In genomic region chr16:25047726-25048125, GRCm38 (mm10) we compare ENCODE assay signal across 25 mouse cellular contexts.
DNase-seq lines count a peak whose midpoint lies in the region; ATAC-seq and TF ChIP-seq lines count a peak whose summit lies in the region.
"Had no signal": no experiment of that assay in that cellular context is flagged by ENCODE, and none has a peak within 500 bp of the region (broad histone marks: within the 10 kb centered on the region; RNA-seq: fewer than 3 reads in every experiment).

No protein-coding gene starts in this region.

- no peak overlapping the region for H3K9ac ChIP-seq in heart, postnatal 0 days (replicated peaks; ENCODE audit: low read depth, low read length)
- H3K9ac ChIP-seq in forebrain, embryonic 16.5 days (replicated peaks; ENCODE audit: low read depth, low read length) = no peak overlapping the region
- H3K9ac ChIP-seq: embryonic facial prominence, embryonic 12.5 days; forebrain, embryonic 12.5 days; forebrain, postnatal 0 days had no signal

- WGBS in heart, postnatal 0 days = 29% methylated on average over 2 of the region's 2 CpGs
- 92% methylated on average over 2 of the region's 2 CpGs for WGBS in heart, embryonic 10.5 days
- 94% methylated on average over 2 of the region's 2 CpGs for WGBS in macrophage (ENCODE audit: missing documents)
- WGBS in forebrain, embryonic 16.5 days = 89% methylated on average over 2 of the region's 2 CpGs

- H3K27ac ChIP-seq in heart, postnatal 0 days (ENCODE audit: low read depth) = no peak overlapping the region
- H3K27ac ChIP-seq in heart, embryonic 10.5 days = no peak overlapping the region
- H3K27ac ChIP-seq in macrophage = peak overlapping the region; percentile 100
- H3K27ac ChIP-seq in forebrain, embryonic 16.5 days (ENCODE audit: low read length) = no peak overlapping the region
- H3K27ac ChIP-seq: embryonic facial prominence, embryonic 10.5 days; embryonic facial prominence, embryonic 12.5 days; forebrain, embryonic 10.5 days; forebrain, embryonic 12.5 days had no signal

- H3K27me3 ChIP-seq in heart, postnatal 0 days (ENCODE audit: control insufficient read depth, insufficient read depth, low read length) = no peaks in the 10 kb centered on the region
- peaks cover 10% of the 10 kb centered on the region for H3K27me3 ChIP-seq in heart, embryonic 10.5 days (ENCODE audit: insufficient read depth, poor library complexity, severe bottlenecking)
- no peaks in the 10 kb centered on the region for H3K27me3 ChIP-seq in forebrain, embryonic 16.5 days (replicated peaks; ENCODE audit: control insufficient read depth, insufficient read depth, low read length)
- H3K27me3 ChIP-seq: CH12.LX; embryonic facial prominence, embryonic 12.5 days; forebrain, embryonic 12.5 days had no signal

- no peak overlapping the region for H3K4me2 ChIP-seq in heart, postnatal 0 days (ENCODE audit: low read depth, low read length)
- no peak overlapping the region for H3K4me2 ChIP-seq in forebrain, embryonic 16.5 days (ENCODE audit: low read length)
- H3K4me2 ChIP-seq: embryonic facial prominence, embryonic 12.5 days; forebrain, embryonic 12.5 days had no signal

- H3K9me3 ChIP-seq in heart, postnatal 0 days (replicated peaks; ENCODE audit: control insufficient read depth, low read length) = no peaks in the 10 kb centered on the region
- no peaks in the 10 kb centered on the region for H3K9me3 ChIP-seq in heart, embryonic 10.5 days
- no peaks in the 10 kb centered on the region for H3K9me3 ChIP-seq in forebrain, embryonic 16.5 days (ENCODE audit: control insufficient read depth, low read length)
- H3K9me3 ChIP-seq: embryonic facial prominence, embryonic 10.5 days; embryonic facial prominence, embryonic 12.5 days; forebrain, embryonic 10.5 days; forebrain, embryonic 12.5 days had no signal

- peaks cover 13% of the 10 kb centered on the region for H3K4me1 ChIP-seq in heart, postnatal 0 days (ENCODE audit: control insufficient read depth, insufficient read depth)
- peaks cover 12% of the 10 kb centered on the region for H3K4me1 ChIP-seq in heart, embryonic 10.5 days
- peaks cover 2% of the 10 kb centered on the region; the same call in 1 of the 2 replicates for H3K4me1 ChIP-seq in forebrain, embryonic 16.5 days (replicated peaks; ENCODE audit: control insufficient read depth, insufficient read depth, low read length)
- H3K4me1 ChIP-seq: forebrain, embryonic 12.5 days had no signal

- H3K36me3 ChIP-seq in heart, postnatal 0 days (replicated peaks; ENCODE audit: control insufficient read depth, insufficient read depth, low read length) = no peaks in the 10 kb centered on the region
- H3K36me3 ChIP-seq in heart, embryonic 10.5 days = no peaks in the 10 kb centered on the region
- H3K36me3 ChIP-seq in macrophage (ENCODE audit: inconsistent target) = no peaks in the 10 kb centered on the region
- H3K36me3 ChIP-seq in forebrain, embryonic 16.5 days (ENCODE audit: control insufficient read depth, insufficient read depth) = no peaks in the 10 kb centered on the region
- H3K36me3 ChIP-seq: embryonic facial prominence, embryonic 10.5 days; embryonic facial prominence, embryonic 12.5 days; forebrain, embryonic 10.5 days; forebrain, embryonic 12.5 days; G1E had no signal

- no peak for TF ChIP-seq CTCF in heart, postnatal 0 days (IDR thresholded peaks at IDR 0.05; ENCODE audit: low read depth)

- no peak for TF ChIP-seq EP300 in heart, postnatal 0 days (IDR thresholded peaks at IDR 0.05; ENCODE audit: low read depth)

- intact Hi-C loops in left cerebral cortex, postnatal 36 days (cut with DNase I) = no loop called here

- peak; percentile 34; the same call in 1 of the 2 replicates for ATAC-seq in heart, postnatal 0 days (ENCODE audit: insufficient read depth, low read depth)
- no peak for ATAC-seq in forebrain, embryonic 16.5 days
- ATAC-seq: CD4-positive, CD25-positive, alpha-beta regulatory T cell, adult 4 months; forebrain, embryonic 14.5 days; forebrain, postnatal 0 days had no signal

- H3K79me2 ChIP-seq in macrophage (ENCODE audit: inconsistent target) = peaks cover 18% of the 10 kb centered on the region

- H3K4me3 ChIP-seq in heart, postnatal 0 days (ENCODE audit: low read depth, low read length) = no peak overlapping the region
- no peak overlapping the region for H3K4me3 ChIP-seq in heart, embryonic 10.5 days
- no peak overlapping the region for H3K4me3 ChIP-seq in macrophage (ENCODE audit: inconsistent target)
- no peak overlapping the region for H3K4me3 ChIP-seq in forebrain, embryonic 16.5 days (replicated peaks; ENCODE audit: low read length)
- H3K4me3 ChIP-seq: embryonic facial prominence, embryonic 10.5 days; embryonic facial prominence, embryonic 12.5 days; erythroblast, embryonic 14.5 days; forebrain, embryonic 10.5 days; forebrain, embryonic 12.5 days had no signal

- DNase-seq in heart, postnatal 0 days (ENCODE audit: low spot score) = no peak
- DNase-seq in heart, embryonic 10.5 days (ENCODE audit: low spot score) = no peak
- peak; percentile 58 for DNase-seq in Muller cell, postnatal 12 days (ENCODE audit: inconsistent ontology term)
- DNase-seq in left cerebral cortex, postnatal 36 days (ENCODE audit: low spot score in 2 of 2) = no peak
- DNase-seq: adrenal gland, adult 2 months; adrenal gland, postnatal 10 days; adrenal gland, postnatal 25 days; B cell, adult 2 months; cerebellum, adult 11-12 months; cerebellum, adult 2 months; cerebellum, adult 9-10 months; cerebellum, postnatal 10 days; cerebellum, postnatal 25 days; forebrain, postnatal 0 days had no signal
